In genomic region chr16:44643992-44644391, GRCm38 (mm10) we compare ENCODE assay signal across 8 mouse cellular contexts.
DNase-seq lines count a peak whose midpoint lies in the region; ATAC-seq and TF ChIP-seq lines count a peak whose summit lies in the region.

No protein-coding gene starts in this region.

- DNase-seq in liver, postnatal 0 days = no peak
- DNase-seq in cerebellum, postnatal 25 days = peak; percentile 32 to 60
- peak; percentile 36 for DNase-seq in hindbrain, embryonic 11.5 days (ENCODE audit: low spot score)
- peak; percentile 52 for DNase-seq in telencephalon, adult 2 months (ENCODE audit: low read depth, low spot score)
- DNase-seq in frontal cortex, postnatal 14 days (ENCODE audit: low spot score in 2 of 2) = no peak

- TF ChIP-seq EP300 in liver, postnatal 0 days (IDR thresholded peaks at IDR 0.05; ENCODE audit: low read depth) = no peak

- no peaks in the 10 kb centered on the region for H3K27me3 ChIP-seq in liver, postnatal 0 days (ENCODE audit: insufficient read depth, low read length)
- no peaks in the 10 kb centered on the region for H3K27me3 ChIP-seq in liver, embryonic 12.5 days (replicated peaks)
- no peaks in the 10 kb centered on the region for H3K27me3 ChIP-seq in hindbrain, embryonic 11.5 days (ENCODE audit: control insufficient read depth, insufficient read depth, low read length)
- no peaks in the 10 kb centered on the region for H3K27me3 ChIP-seq in limb, embryonic 15.5 days

- H3K36me3 ChIP-seq in liver, postnatal 0 days (replicated peaks; ENCODE audit: insufficient read depth, low read length) = no peaks in the 10 kb centered on the region
- no peaks in the 10 kb centered on the region for H3K36me3 ChIP-seq in liver, embryonic 12.5 days
- no peaks in the 10 kb centered on the region for H3K36me3 ChIP-seq in hindbrain, embryonic 11.5 days (ENCODE audit: control insufficient read depth, insufficient read depth, low read length)
- no peaks in the 10 kb centered on the region for H3K36me3 ChIP-seq in limb, embryonic 15.5 days

- TF ChIP-seq CTCF in liver, postnatal 0 days (IDR thresholded peaks at IDR 0.05; ENCODE audit: low read depth) = peak; percentile 44

- no peaks in the 10 kb centered on the region for H3K4me1 ChIP-seq in liver, postnatal 0 days (ENCODE audit: insufficient read depth)
- H3K4me1 ChIP-seq in liver, embryonic 12.5 days = no peaks in the 10 kb centered on the region
- no peaks in the 10 kb centered on the region for H3K4me1 ChIP-seq in hindbrain, embryonic 11.5 days (replicated peaks; ENCODE audit: control insufficient read depth, insufficient read depth, low read length)
- H3K4me1 ChIP-seq in limb, embryonic 15.5 days = peaks cover 7% of the 10 kb centered on the region

- no peak overlapping the region for H3K27ac ChIP-seq in liver, postnatal 0 days (ENCODE audit: low read depth)
- H3K27ac ChIP-seq in liver, embryonic 12.5 days = no peak overlapping the region
- no peak overlapping the region for H3K27ac ChIP-seq in hindbrain, embryonic 11.5 days (ENCODE audit: low read depth, low read length)
- H3K27ac ChIP-seq in limb, embryonic 15.5 days = peak overlapping the region; percentile 77

- H3K4me3 ChIP-seq in liver, postnatal 0 days (ENCODE audit: low read depth, low read length) = no peak overlapping the region
- H3K4me3 ChIP-seq in liver, embryonic 12.5 days = no peak overlapping the region
- H3K4me3 ChIP-seq in hindbrain, embryonic 11.5 days (ENCODE audit: low read depth, low read length) = no peak overlapping the region
- no peak overlapping the region for H3K4me3 ChIP-seq in limb, embryonic 15.5 days

- no peaks in the 10 kb centered on the region for H3K9me3 ChIP-seq in liver, postnatal 0 days (ENCODE audit: low read length)
- no peaks in the 10 kb centered on the region for H3K9me3 ChIP-seq in liver, embryonic 12.5 days (replicated peaks)
- no peaks in the 10 kb centered on the region for H3K9me3 ChIP-seq in hindbrain, embryonic 11.5 days (ENCODE audit: control insufficient read depth, low read length)
- H3K9me3 ChIP-seq in limb, embryonic 15.5 days = no peaks in the 10 kb centered on the region

- no peak for ATAC-seq in liver, postnatal 0 days
- no peak for ATAC-seq in liver, embryonic 12.5 days
- ATAC-seq in hindbrain, embryonic 11.5 days (ENCODE audit: low FRiP score) = peak; percentile 67
- ATAC-seq in limb, embryonic 15.5 days (ENCODE audit: insufficient number of reproducible peaks, low FRiP score, low TSS enrichment, low read depth) = no peak
- ATAC-seq in erythroblast, adult 5-6 weeks (replicated peaks; ENCODE audit: low FRiP score, poor library complexity, severe bottlenecking) = no peak

- H3K9ac ChIP-seq in liver, postnatal 0 days (replicated peaks) = no peak overlapping the region
- no peak overlapping the region for H3K9ac ChIP-seq in liver, embryonic 12.5 days
- no peak overlapping the region for H3K9ac ChIP-seq in hindbrain, embryonic 11.5 days (ENCODE audit: low read depth, low read length)
- H3K9ac ChIP-seq in limb, embryonic 15.5 days = no peak overlapping the region

- 29% methylated on average over 4 of the region's 4 CpGs for WGBS in liver, postnatal 0 days (ENCODE audit: insufficient replicate concordance)
- 33% methylated on average over 4 of the region's 4 CpGs for WGBS in liver, embryonic 12.5 days (ENCODE audit: insufficient replicate concordance)
- WGBS in hindbrain, embryonic 11.5 days = 20% methylated on average over 4 of the region's 4 CpGs
- WGBS in limb, embryonic 15.5 days = 8% methylated on average over 4 of the region's 4 CpGs

- H3K4me2 ChIP-seq in liver, postnatal 0 days (ENCODE audit: low read depth, low read length) = no peak overlapping the region
- H3K4me2 ChIP-seq in liver, embryonic 12.5 days = no peak overlapping the region
- no peak overlapping the region for H3K4me2 ChIP-seq in hindbrain, embryonic 11.5 days (replicated peaks; ENCODE audit: low read depth, low read length)
- no peak overlapping the region for H3K4me2 ChIP-seq in limb, embryonic 15.5 days

Comparison
In these comparisons a context has a peak if more than half of its experiments do, and no peak if none do; other contexts are left out.
1. DNase-seq: peak in cerebellum, postnatal 25 days (2 of 2), hindbrain, embryonic 11.5 days (single experiment) and telencephalon, adult 2 months (single experiment); none in liver, postnatal 0 days (single experiment) and frontal cortex, postnatal 14 days (0 of 2).